Mouse (Mus musculus) erythroblast, adult 5-6 weeks (primary cell): ENCODE data around the gene Mup11. TPM values are rescaled to one million over a fixed set of nuclear protein-coding genes. Genes with fewer than 3 reads are reported as not detected.
"Not testable (repeated sequence)": the region's sequence is repeated elsewhere in the genome, so short reads cannot be mapped to it uniquely, and the experiment has no call there.

Experiments
- ATAC-seq: replicated peaks from 2 replicates; pipeline ENCODE4 v1.8.0; 2016; ENCODE audit warnings: moderate number of reproducible peaks, mild to moderate bottlenecking, moderate TSS enrichment, inconsistent platforms; ENCODE audit not compliant: poor library complexity, low FRiP score, severe bottlenecking
- total RNA-seq, 2 experiments: library from RNA; stranded (forward) in 1 of 2; stranded (reverse) in 1 of 2; fragments of 150-400 nt in 1 of 2; fragments of 200-764, 138-1000 nt in 1 of 2; gene quantifications; 2 replicates each; pipeline versions ENCODE4 v1.2.3 to v1.2.4; 2015 to 2017; ENCODE audit warnings: low replicate concordance in 2 of 2

Mup11 gene
- total RNA-seq (2015; ENCODE audit: low replicate concordance) (not detected in 2 replicates), total RNA-seq (2017; ENCODE audit: low replicate concordance) (not detected in 2 replicates)

GRCm38 (mm10) chr4:60662311-60662710 lies at the start of gene Mup11:
Gene Mup11 (minus strand): TSS chr4:60662411.
- ATAC-seq = not testable (repeated sequence)

Other genes starting within 250 kb of the Mup11 start
- gene Mup9, start 240.5 kb downstream of the Mup11 start, total RNA-seq (2015; ENCODE audit: low replicate concordance) = not detected in 2 replicates
- not detected in 2 replicates for gene Mup9, start 240.5 kb downstream of the Mup11 start, total RNA-seq (2017; ENCODE audit: low replicate concordance)
- not detected in 2 replicates for gene Mup1, start 160.5 kb downstream of the Mup11 start, total RNA-seq (2015; ENCODE audit: low replicate concordance)
- not detected in 2 replicates for gene Mup1, start 160.5 kb downstream of the Mup11 start, total RNA-seq (2017; ENCODE audit: low replicate concordance)
- not detected in 2 replicates for gene Mup10, start 80.2 kb downstream of the Mup11 start, total RNA-seq (2015; ENCODE audit: low replicate concordance)
- not detected in 2 replicates for gene Mup10, start 80.2 kb downstream of the Mup11 start, total RNA-seq (2017; ENCODE audit: low replicate concordance)
- gene Mup12, start 78.9 kb upstream of the Mup11 start, total RNA-seq (2015; ENCODE audit: low replicate concordance) = not detected in 2 replicates
- gene Mup12, start 78.9 kb upstream of the Mup11 start, total RNA-seq (2017; ENCODE audit: low replicate concordance) = not detected in 2 replicates
- not detected in 2 replicates for gene Mup22, start 159.1 kb upstream of the Mup11 start, total RNA-seq (2015; ENCODE audit: low replicate concordance)
- not detected in 2 replicates for gene Mup22, start 159.1 kb upstream of the Mup11 start, total RNA-seq (2017; ENCODE audit: low replicate concordance)